Mouse (Mus musculus) lung, postnatal 4 days (tissue): Measurements from ENCODE around the gene Scg5.

Source experiments
- DNase-seq, 2 experiments: peaks; one replicate each; pipeline ENCODE4 v3.0.0; 2021

The Scg5 gene

GRCm38 (mm10) chr2:113805765-113806164 is 23.2 kb downstream of the Scg5 start:
- no peak for DNase-seq

- no peak for DNase-seq
Measured at GRCm38 (mm10) chr2:113803753-113804152, 25.2 kb downstream of the Scg5 start.

GRCm38 (mm10) chr2:113800846-113801245 is 28.1 kb downstream of the Scg5 start:
- no peak for DNase-seq

- no peak for DNase-seq
Measured at GRCm38 (mm10) chr2:113798605-113799004, 30.3 kb downstream of the Scg5 start.

GRCm38 (mm10) chr2:113795186-113795585 is 33.7 kb downstream of the Scg5 start:
- no peak for DNase-seq

- DNase-seq, result no peak
Measured at GRCm38 (mm10) chr2:113793521-113793920, 35.4 kb downstream of the Scg5 start.

GRCm38 (mm10) chr2:113788821-113789387 is 40.0 kb downstream of the Scg5 start:
- DNase-seq, result no peak

- DNase-seq, result no peak
Measured at GRCm38 (mm10) chr2:113787882-113788281, 41.0 kb downstream of the Scg5 start.

GRCm38 (mm10) chr2:113784851-113785250 is 44.1 kb downstream of the Scg5 start:
- no peak for DNase-seq

GRCm38 (mm10) chr2:113781521-113781920 is 47.4 kb downstream of the Scg5 start:
- no peak for DNase-seq

- DNase-seq, result no peak
Measured at GRCm38 (mm10) chr2:113781107-113781506, 47.8 kb downstream of the Scg5 start.

GRCm38 (mm10) chr2:113779336-113779735 is 49.6 kb downstream of the Scg5 start:
- DNase-seq, result no peak

GRCm38 (mm10) chr2:113778036-113778435 is 50.9 kb downstream of the Scg5 start:
- no peak for DNase-seq

GRCm38 (mm10) chr2:113776297-113776696 is 52.6 kb downstream of the Scg5 start:
- no peak for DNase-seq

GRCm38 (mm10) chr2:113774150-113774805 is 54.6 kb downstream of the Scg5 start:
- DNase-seq, result no peak

- DNase-seq, result no peak
Measured at GRCm38 (mm10) chr2:113768541-113769303, 60.2 kb downstream of the Scg5 start.

GRCm38 (mm10) chr2:113765885-113766284 is 63.0 kb downstream of the Scg5 start:
- DNase-seq, result no peak

GRCm38 (mm10) chr2:113764968-113765367 is 64.0 kb downstream of the Scg5 start:
- no peak for DNase-seq

GRCm38 (mm10) chr2:113758311-113759161 is 70.4 kb downstream of the Scg5 start, which contains the start of gene Grem1:
Gene Grem1, minus strand, starts transcription at chr2:113758646.
- peak in 1 of 2 experiments; percentile 26 for DNase-seq

GRCm38 (mm10) chr2:113757525-113758310 is 71.2 kb downstream of the Scg5 start:
- DNase-seq, result no peak

- no peak for DNase-seq
Measured at GRCm38 (mm10) chr2:113756924-113757524, 71.9 kb downstream of the Scg5 start.

- DNase-seq, result peak in 1 of 2 experiments; percentile 20
Measured at GRCm38 (mm10) chr2:113749721-113750120, 79.2 kb downstream of the Scg5 start.
